In the genomic region with DNA sequence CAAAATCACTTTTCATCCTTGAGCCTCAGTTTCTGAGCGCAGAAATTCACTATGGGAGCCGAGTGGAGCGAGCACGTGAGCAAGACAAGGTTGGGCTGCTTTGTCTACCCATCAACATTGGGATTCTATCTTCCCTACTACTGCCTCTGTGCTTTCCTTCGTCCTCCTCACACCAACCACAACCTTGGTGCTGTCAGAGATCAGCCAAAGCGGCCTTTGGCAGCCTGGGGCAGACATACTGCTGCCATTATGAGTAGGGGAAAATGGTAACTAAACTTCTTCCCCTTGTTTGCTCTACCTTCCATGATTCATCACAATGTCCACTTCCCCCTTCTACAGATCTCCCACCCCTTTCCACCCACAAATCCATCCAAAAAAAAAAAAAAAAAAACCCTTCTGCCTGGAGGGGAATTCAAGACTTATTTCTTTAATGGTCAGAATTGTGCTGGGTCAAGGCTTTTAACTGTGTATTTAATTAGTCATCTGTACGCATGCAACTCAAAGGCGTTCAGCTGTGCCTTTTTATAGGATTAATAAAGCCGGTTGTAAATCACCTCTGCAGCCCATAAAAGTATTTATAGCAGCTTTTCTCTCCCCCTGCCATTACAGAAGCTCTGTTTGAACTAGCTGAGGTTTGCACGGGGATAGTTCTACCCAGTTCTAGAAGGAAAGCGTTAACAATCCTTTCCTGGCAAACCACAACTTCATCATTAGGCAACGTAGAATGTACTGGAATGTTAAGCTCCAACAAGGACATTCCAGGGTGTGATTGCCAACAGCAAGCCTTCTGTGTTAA, we compare ENCODE assay signal across 11 mouse cellular contexts.
A peak's percentile ranks its signal among the peaks of the same experiment; 100 is the strongest.
DNase-seq lines count a peak whose midpoint lies in the region; ATAC-seq and TF ChIP-seq lines count a peak whose summit lies in the region.
"Had no signal": no experiment of that assay in that cellular context is flagged by ENCODE, and none has a peak within 500 bp of the region (broad histone marks: within the 10 kb centered on the region; RNA-seq: fewer than 3 reads in every experiment).

No protein-coding gene starts in this region.

- H3K4me2 ChIP-seq in intestine, embryonic 16.5 days (ENCODE audit: low read depth, low read length), result no peak overlapping the region
- no peak overlapping the region for H3K4me2 ChIP-seq in limb, embryonic 15.5 days
- H3K4me2 ChIP-seq: heart, embryonic 12.5 days had no signal

- no peaks in the 10 kb centered on the region for H3K4me1 ChIP-seq in intestine, embryonic 16.5 days (ENCODE audit: control insufficient read depth, insufficient read depth, low read length)
- H3K4me1 ChIP-seq in limb, embryonic 15.5 days, result peaks cover 25% of the 10 kb centered on the region
- H3K4me1 ChIP-seq: heart, embryonic 12.5 days had no signal

- no peak overlapping the region for H3K4me3 ChIP-seq in intestine, embryonic 16.5 days (ENCODE audit: low read length)
- no peak overlapping the region for H3K4me3 ChIP-seq in limb, embryonic 15.5 days
- H3K4me3 ChIP-seq: heart, embryonic 12.5 days; left cerebral cortex, adult 2 months had no signal

- H3K36me3 ChIP-seq in intestine, embryonic 16.5 days (ENCODE audit: control insufficient read depth, insufficient read depth, low read length), result no peaks in the 10 kb centered on the region
- no peaks in the 10 kb centered on the region for H3K36me3 ChIP-seq in limb, embryonic 15.5 days
- H3K36me3 ChIP-seq: heart, embryonic 12.5 days had no signal

- no peak overlapping the region for H3K27ac ChIP-seq in intestine, embryonic 16.5 days (ENCODE audit: low read length)
- peak overlapping the region; percentile 67 for H3K27ac ChIP-seq in limb, embryonic 15.5 days
- H3K27ac ChIP-seq: left cerebral cortex, adult 2 months had no signal

- H3K27me3 ChIP-seq in intestine, embryonic 16.5 days (replicated peaks; ENCODE audit: control insufficient read depth, insufficient read depth, low read length), result no peaks in the 10 kb centered on the region
- no peaks in the 10 kb centered on the region for H3K27me3 ChIP-seq in limb, embryonic 15.5 days
- H3K27me3 ChIP-seq: heart, embryonic 12.5 days had no signal

- whole genome bisulfite sequencing in intestine, embryonic 16.5 days, result 57% methylated on average over 12 of the region's 12 CpGs
- WGBS in limb, embryonic 15.5 days, result 43% methylated on average over 12 of the region's 12 CpGs

- no peak for TF ChIP-seq POLR2A in brain, embryonic 14.5 days (IDR thresholded peaks at IDR 0.05; ENCODE audit: borderline replicate concordance, extremely low read depth, insufficient read depth, insufficient read length, poor library complexity, severe bottlenecking)

- TF ChIP-seq CTCF in brain, embryonic 14.5 days (IDR thresholded peaks at IDR 0.05; ENCODE audit: borderline replicate concordance, extremely low read depth, insufficient read depth, insufficient read length), result no peak

- no peaks in the 10 kb centered on the region for H3K9me3 ChIP-seq in intestine, embryonic 16.5 days (ENCODE audit: control insufficient read depth, low read length)
- H3K9me3 ChIP-seq in limb, embryonic 15.5 days, result no peaks in the 10 kb centered on the region
- H3K9me3 ChIP-seq: heart, embryonic 12.5 days had no signal

- DNase-seq in heart, adult 11 months, result peak; percentile 83
- DNase-seq in heart, postnatal 25 days (ENCODE audit: low spot score), result no peak
- DNase-seq in brain, embryonic 14.5 days (ENCODE audit: low read depth), result peak; percentile 37
- DNase-seq in liver, result no peak
- DNase-seq in cerebellum, postnatal 14 days, result no peak
- no peak for DNase-seq in spleen, adult 18-20 months
- DNase-seq: forebrain, postnatal 0 days had no signal

- intact Hi-C loops in heart, postnatal 25 days (cut with DNase I), result no loop called here

- H3K9ac ChIP-seq in intestine, embryonic 16.5 days (ENCODE audit: low read depth, low read length), result no peak overlapping the region
- H3K9ac ChIP-seq in limb, embryonic 15.5 days, result no peak overlapping the region
- H3K9ac ChIP-seq: forebrain, postnatal 0 days; heart, embryonic 12.5 days had no signal

- peak; percentile 63 for ATAC-seq in intestine, embryonic 16.5 days
- ATAC-seq in limb, embryonic 15.5 days (ENCODE audit: insufficient number of reproducible peaks, low FRiP score, low TSS enrichment, low read depth), result peak; percentile 85
- ATAC-seq: forebrain, postnatal 0 days had no signal

Comparison
In these comparisons a context has a peak if more than half of its experiments do, and no peak if none do; other contexts are left out.
1. DNase-seq: peak in heart, adult 11 months (single experiment) and brain, embryonic 14.5 days (single experiment); none in heart, postnatal 25 days (single experiment), liver (single experiment), cerebellum, postnatal 14 days (0 of 2) and spleen, adult 18-20 months (0 of 2).